Mouse (Mus musculus): ENCODE results near the gene Gm29427.

The Gm29427 gene

GRCm38 (mm10) chr1:130715561-130716217 lies at the start of gene Gm29427:
TSS of gene Gm29427 (minus strand) at chr1:130715799.
- DNase-seq (ENCODE audit: extremely low spot score) = peak; percentile 90

GRCm38 (mm10) chr1:130764027-130764461 lies 48.4 kb upstream of the Gm29427 start:
- no peak for DNase-seq (ENCODE audit: extremely low spot score)

GRCm38 (mm10) chr1:130762045-130762760 lies 46.6 kb upstream of the Gm29427 start:
- no peak for DNase-seq (ENCODE audit: extremely low spot score)

- DNase-seq (ENCODE audit: extremely low spot score) = no peak
Measured at GRCm38 (mm10) chr1:130761597-130761996, 46.0 kb upstream of the Gm29427 start.

GRCm38 (mm10) chr1:130759689-130760088 lies 44.1 kb upstream of the Gm29427 start:
- no peak for DNase-seq (ENCODE audit: extremely low spot score)

- DNase-seq (ENCODE audit: extremely low spot score) = no peak
Measured at GRCm38 (mm10) chr1:130746819-130747218, 31.2 kb upstream of the Gm29427 start.

GRCm38 (mm10) chr1:130745591-130745990 lies 30.0 kb upstream of the Gm29427 start:
- DNase-seq (ENCODE audit: extremely low spot score) = no peak

- DNase-seq (ENCODE audit: extremely low spot score) = no peak
Measured at GRCm38 (mm10) chr1:130744961-130745360, 29.4 kb upstream of the Gm29427 start.

GRCm38 (mm10) chr1:130744217-130744616 lies 28.6 kb upstream of the Gm29427 start:
- no peak for DNase-seq (ENCODE audit: extremely low spot score)

- DNase-seq (ENCODE audit: extremely low spot score) = no peak
Measured at GRCm38 (mm10) chr1:130743775-130744174, 28.2 kb upstream of the Gm29427 start.

- DNase-seq (ENCODE audit: extremely low spot score) = no peak
Measured at GRCm38 (mm10) chr1:130742201-130742600, 26.6 kb upstream of the Gm29427 start.

GRCm38 (mm10) chr1:130740781-130741720 lies 25.5 kb upstream of the Gm29427 start:
- DNase-seq (ENCODE audit: extremely low spot score) = no peak

GRCm38 (mm10) chr1:130740227-130740648 lies 24.6 kb upstream of the Gm29427 start:
- DNase-seq (ENCODE audit: extremely low spot score) = no peak

- no peak for DNase-seq (ENCODE audit: extremely low spot score)
Measured at GRCm38 (mm10) chr1:130739636-130740035, 24.0 kb upstream of the Gm29427 start.

GRCm38 (mm10) chr1:130738551-130739106 lies 23.0 kb upstream of the Gm29427 start:
- DNase-seq (ENCODE audit: extremely low spot score) = no peak

- no peak for DNase-seq (ENCODE audit: extremely low spot score)
Measured at GRCm38 (mm10) chr1:130737916-130738315, 22.3 kb upstream of the Gm29427 start.

- no peak for DNase-seq (ENCODE audit: extremely low spot score)
Measured at GRCm38 (mm10) chr1:130737411-130737881, 21.8 kb upstream of the Gm29427 start.

- DNase-seq (ENCODE audit: extremely low spot score) = no peak
Measured at GRCm38 (mm10) chr1:130734852-130735251, 19.3 kb upstream of the Gm29427 start.

GRCm38 (mm10) chr1:130734452-130734851 lies 18.9 kb upstream of the Gm29427 start:
- DNase-seq (ENCODE audit: extremely low spot score) = no peak

GRCm38 (mm10) chr1:130733671-130734070 lies 18.1 kb upstream of the Gm29427 start:
- DNase-seq (ENCODE audit: extremely low spot score) = no peak
